Mouse (Mus musculus): Measurements from ENCODE around the gene Tprgl. TPM values are rescaled to one million over a fixed set of nuclear protein-coding genes. Genes with fewer than 3 reads are reported as not detected.

Gene Tprgl
- polyA plus RNA-seq, 1 experiment from 2014 or later, result 154 TPM

GRCm38 (mm10) chr4:154159002-154159401 lies 1.5 kb downstream of the Tprgl start:
- 0 out of 2 replicates have a peak overlapping the region, but pooled peaks have one; percentile 75 for H3K4me2 ChIP-seq (replicated peaks)
- H3K4me3 ChIP-seq (replicated peaks), result peak overlapping the region; percentile 90; the same call in 1 of the 2 replicates
- H3K9me3 ChIP-seq (replicated peaks), result no peaks in the 10 kb centered on the region
- ATAC-seq (ENCODE audit: insufficient number of reproducible peaks, low FRiP score, low TSS enrichment, low read depth), result no peak
- no peak overlapping the region for H3K27ac ChIP-seq (replicated peaks)
- H3K36me3 ChIP-seq, result peaks cover 48% of the 10 kb centered on the region
- H3K27me3 ChIP-seq, result no peaks in the 10 kb centered on the region
- WGBS, result 16% methylated on average over 6 of the region's 6 CpGs
- H3K9ac ChIP-seq, result no peak overlapping the region
- H3K4me1 ChIP-seq, result peaks cover 22% of the 10 kb centered on the region

GRCm38 (mm10) chr4:154157970-154158662 lies 2.4 kb downstream of the Tprgl start:
- Histone ChIP-seq H3K9ac (no peak overlapping the region), H3K36me3 (peaks cover 53% of the 10 kb centered on the region), H3K9me3 (replicated peaks) (no peaks in the 10 kb centered on the region), H3K27ac (replicated peaks) (no peak overlapping the region), H3K4me3 (replicated peaks) (no peak overlapping the region), H3K4me2 (replicated peaks) (no peak overlapping the region), H3K27me3 (no peaks in the 10 kb centered on the region), H3K4me1 (peaks cover 22% of the 10 kb centered on the region)
- ATAC-seq (ENCODE audit: insufficient number of reproducible peaks, low FRiP score, low TSS enrichment, low read depth), result no peak
- 93% methylated on average over 14 of the region's 14 CpGs for WGBS

GRCm38 (mm10) chr4:154156050-154156449 lies 4.4 kb downstream of the Tprgl start:
- H3K36me3 ChIP-seq, result peaks cover 72% of the 10 kb centered on the region
- no peaks in the 10 kb centered on the region for H3K9me3 ChIP-seq (replicated peaks)
- no peaks in the 10 kb centered on the region for H3K27me3 ChIP-seq
- H3K4me3 ChIP-seq (replicated peaks), result no peak overlapping the region
- H3K4me2 ChIP-seq (replicated peaks), result no peak overlapping the region
- H3K9ac ChIP-seq, result no peak overlapping the region
- H3K27ac ChIP-seq (replicated peaks), result no peak overlapping the region
- H3K4me1 ChIP-seq, result peaks cover 15% of the 10 kb centered on the region
- ATAC-seq (ENCODE audit: insufficient number of reproducible peaks, low FRiP score, low TSS enrichment, low read depth), result no peak
- WGBS, result 76% methylated on average over 7 of the region's 7 CpGs

- peaks cover 77% of the 10 kb centered on the region for H3K36me3 ChIP-seq
- no peak overlapping the region for H3K9ac ChIP-seq
- H3K27ac ChIP-seq (replicated peaks), result no peak overlapping the region
- no peak overlapping the region for H3K4me2 ChIP-seq (replicated peaks)
- H3K9me3 ChIP-seq (replicated peaks), result no peaks in the 10 kb centered on the region
- 77% methylated on average over 11 of the region's 11 CpGs for whole genome bisulfite sequencing
- H3K27me3 ChIP-seq, result no peaks in the 10 kb centered on the region
- H3K4me3 ChIP-seq (replicated peaks), result no peak overlapping the region
- peaks cover 5% of the 10 kb centered on the region for H3K4me1 ChIP-seq
- no peak for ATAC-seq (ENCODE audit: insufficient number of reproducible peaks, low FRiP score, low TSS enrichment, low read depth)
Measured at GRCm38 (mm10) chr4:154154104-154154503, 6.4 kb downstream of the Tprgl start.

- H3K4me3 ChIP-seq (replicated peaks), result no peak overlapping the region
- H3K4me1 ChIP-seq, result peaks cover 15% of the 10 kb centered on the region
- H3K27ac ChIP-seq (replicated peaks), result no peak overlapping the region
- no peak for ATAC-seq (ENCODE audit: insufficient number of reproducible peaks, low FRiP score, low TSS enrichment, low read depth)
- WGBS, result 75% methylated on average over 10 of the region's 10 CpGs
- peaks cover 30% of the 10 kb centered on the region for H3K36me3 ChIP-seq
- H3K4me2 ChIP-seq (replicated peaks), result no peak overlapping the region
- no peak overlapping the region for H3K9ac ChIP-seq
- H3K9me3 ChIP-seq (replicated peaks), result no peaks in the 10 kb centered on the region
- H3K27me3 ChIP-seq, result peaks cover 7% of the 10 kb centered on the region
Measured at GRCm38 (mm10) chr4:154146342-154146741, 14.1 kb downstream of the Tprgl start.

- no peak overlapping the region for H3K4me3 ChIP-seq (replicated peaks)
- ATAC-seq (ENCODE audit: insufficient number of reproducible peaks, low FRiP score, low TSS enrichment, low read depth), result no peak
- H3K9ac ChIP-seq, result no peak overlapping the region
- H3K27me3 ChIP-seq, result peaks cover 24% of the 10 kb centered on the region
- peaks cover 22% of the 10 kb centered on the region for H3K36me3 ChIP-seq
- H3K4me2 ChIP-seq (replicated peaks), result no peak overlapping the region
- WGBS, result 74% methylated on average over 3 of the region's 3 CpGs
- H3K9me3 ChIP-seq (replicated peaks), result no peaks in the 10 kb centered on the region
- peaks cover 31% of the 10 kb centered on the region for H3K4me1 ChIP-seq
- no peak overlapping the region for H3K27ac ChIP-seq (replicated peaks)
Measured at GRCm38 (mm10) chr4:154144712-154145111, 15.8 kb downstream of the Tprgl start.

GRCm38 (mm10) chr4:154142211-154143040 lies 18.0 kb downstream of the Tprgl start, which contains the start of gene Wrap73:
Gene Wrap73, plus strand, starts transcription at chr4:154142372.
- Histone ChIP-seq H3K27me3 (peaks cover 46% of the 10 kb centered on the region), H3K4me1 (peaks cover 39% of the 10 kb centered on the region), H3K36me3 (peaks cover 12% of the 10 kb centered on the region), H3K9ac (peak within 1 kb of the TSS; percentile 66), H3K4me2 (replicated peaks) (peak within 1 kb of the TSS; percentile 93), H3K27ac (replicated peaks) (peak within 1 kb of the TSS; percentile 88), H3K9me3 (replicated peaks) (no peaks in the 10 kb centered on the region), H3K4me3 (replicated peaks) (peak within 1 kb of the TSS; percentile 77)
- 1% methylated on average over 49 of the region's 49 CpGs for WGBS
- peak; percentile 90 for ATAC-seq (ENCODE audit: insufficient number of reproducible peaks, low FRiP score, low TSS enrichment, low read depth)

GRCm38 (mm10) chr4:154141009-154141867 lies 19.2 kb downstream of the Tprgl start:
- Histone ChIP-seq H3K36me3 (peaks cover 2% of the 10 kb centered on the region), H3K9me3 (replicated peaks) (no peaks in the 10 kb centered on the region), H3K9ac (no peak overlapping the region), H3K27me3 (peaks cover 57% of the 10 kb centered on the region), H3K4me2 (replicated peaks) (peak overlapping the region; percentile 93), H3K27ac (replicated peaks) (no peak overlapping the region), H3K4me1 (peaks cover 39% of the 10 kb centered on the region), H3K4me3 (replicated peaks) (peak overlapping the region; percentile 44)
- 2% methylated on average over 42 of the region's 42 CpGs for WGBS
- no peak for ATAC-seq (ENCODE audit: insufficient number of reproducible peaks, low FRiP score, low TSS enrichment, low read depth)

GRCm38 (mm10) chr4:154140213-154141008 lies 20.1 kb downstream of the Tprgl start:
- Histone ChIP-seq H3K4me2 (replicated peaks) (peak overlapping the region; percentile 93), H3K27me3 (peaks cover 62% of the 10 kb centered on the region), H3K36me3 (no peaks in the 10 kb centered on the region), H3K9ac (peak overlapping the region; percentile 18; the same call in 1 of the 2 replicates), H3K9me3 (replicated peaks) (no peaks in the 10 kb centered on the region), H3K27ac (replicated peaks) (no peak overlapping the region), H3K4me3 (replicated peaks) (peak overlapping the region; percentile 44), H3K4me1 (peaks cover 39% of the 10 kb centered on the region)
- ATAC-seq (ENCODE audit: insufficient number of reproducible peaks, low FRiP score, low TSS enrichment, low read depth), result no peak
- WGBS, result 2% methylated on average over 42 of the region's 46 CpGs

- Histone ChIP-seq H3K27ac (replicated peaks) (no peak within 1 kb of the TSS), H3K36me3 (no peaks in the 10 kb centered on the region), H3K4me1 (peaks cover 39% of the 10 kb centered on the region), H3K4me2 (replicated peaks) (peak within 1 kb of the TSS; percentile 93), H3K9ac (peak within 1 kb of the TSS; percentile 18; the same call in 1 of the 2 replicates), H3K27me3 (peaks cover 62% of the 10 kb centered on the region), H3K4me3 (replicated peaks) (peak within 1 kb of the TSS; percentile 44), H3K9me3 (replicated peaks) (no peaks in the 10 kb centered on the region)
- no peak for ATAC-seq (ENCODE audit: insufficient number of reproducible peaks, low FRiP score, low TSS enrichment, low read depth)
- 0% methylated on average over 4 of the region's 4 CpGs for WGBS
Measured at GRCm38 (mm10) chr4:154140182-154140212, 20.5 kb downstream of the Tprgl start, which contains the start of gene Trp73. Gene Trp73, minus strand, starts transcription at chr4:154140208.

Measured in embryonic facial prominence, embryonic 15.5 days (tissue).